Mouse (Mus musculus) bone marrow macrophage, adult 2 months (primary cell): ENCODE results near the gene Cdk2.

Experiments used
- CTCF ChIP-seq: IDR thresholded peaks from 2 replicates; pipeline ENCODE4 v1.5.1; 2012; ENCODE audit warnings: low read depth, mild to moderate bottlenecking, low read length, moderate library complexity
- POLR2A ChIP-seq: IDR thresholded peaks from 2 replicates; pipeline ENCODE4 v1.6.1; 2012; ENCODE audit warnings: mild to moderate bottlenecking, low read depth, low read length, borderline replicate concordance

GRCm38 (mm10) chr10:128662465-128662864 lies 42.4 kb downstream of the Cdk2 start:
- TF ChIP-seq CTCF (no peak), POLR2A (no peak)
